Mouse (Mus musculus) left cerebral cortex, adult 11 months (tissue): ENCODE results near the gene Mapk1ip1.

Source experiments
- DNase-seq: peaks from one replicate; pipeline ENCODE4 v3.0.0; 2022; ENCODE audit warnings: low spot score

Mapk1ip1 gene

GRCm38 (mm10) chr7:138845544-138846391 is at the start of gene Mapk1ip1, which contains the start of gene Ppp2r2d:
Mapk1ip1 (minus strand) TSS chr7:138846273.
Ppp2r2d (plus strand) TSS chr7:138846079.
- peak; percentile 91 for DNase-seq

- no peak for DNase-seq
Measured at GRCm38 (mm10) chr7:138885365-138886289, 39.6 kb upstream of the Mapk1ip1 start.

GRCm38 (mm10) chr7:138883724-138884123 is 37.7 kb upstream of the Mapk1ip1 start:
- DNase-seq: no peak

- no peak for DNase-seq
Measured at GRCm38 (mm10) chr7:138875031-138875430, 29.0 kb upstream of the Mapk1ip1 start.

- DNase-seq: no peak
Measured at GRCm38 (mm10) chr7:138872956-138873355, 26.9 kb upstream of the Mapk1ip1 start.

- no peak for DNase-seq
Measured at GRCm38 (mm10) chr7:138868316-138868715, 22.2 kb upstream of the Mapk1ip1 start.

- no peak for DNase-seq
Measured at GRCm38 (mm10) chr7:138867286-138867685, 21.2 kb upstream of the Mapk1ip1 start.

GRCm38 (mm10) chr7:138864776-138865175 is 18.7 kb upstream of the Mapk1ip1 start:
- DNase-seq: no peak

- DNase-seq: no peak
Measured at GRCm38 (mm10) chr7:138863950-138864572, 18.0 kb upstream of the Mapk1ip1 start.

- DNase-seq: no peak
Measured at GRCm38 (mm10) chr7:138856670-138857069, 10.6 kb upstream of the Mapk1ip1 start.

GRCm38 (mm10) chr7:138854201-138854600 is 8.1 kb upstream of the Mapk1ip1 start:
- DNase-seq: no peak

- DNase-seq: no peak
Measured at GRCm38 (mm10) chr7:138853417-138854031, 7.5 kb upstream of the Mapk1ip1 start.

GRCm38 (mm10) chr7:138850083-138850482 is 4.0 kb upstream of the Mapk1ip1 start:
- no peak for DNase-seq

GRCm38 (mm10) chr7:138848028-138848920 is 2.2 kb upstream of the Mapk1ip1 start:
- no peak for DNase-seq

- no peak for DNase-seq
Measured at GRCm38 (mm10) chr7:138847316-138848027, 1.4 kb upstream of the Mapk1ip1 start.

- DNase-seq: no peak
Measured at GRCm38 (mm10) chr7:138846502-138846991, 474 bp upstream of the Mapk1ip1 start.

GRCm38 (mm10) chr7:138845111-138845510 is 962 bp downstream of the Mapk1ip1 start:
- DNase-seq: no peak

GRCm38 (mm10) chr7:138843421-138843820 is 2.7 kb downstream of the Mapk1ip1 start:
- DNase-seq: no peak

GRCm38 (mm10) chr7:138841436-138842151 is 4.5 kb downstream of the Mapk1ip1 start:
- no peak for DNase-seq
